Mouse (Mus musculus) heart, adult 2 months (tissue): ENCODE measurements around the gene Rab7b.

Experiments
- CTCF ChIP-seq: fragments of 200-600 bp; IDR thresholded peaks from 2 replicates; pipeline ENCODE4 v1.8.1; 2022; ENCODE audit warnings: antibody characterized with exemption, mild to moderate bottlenecking, moderate library complexity
- POLR2A ChIP-seq: fragments of 200-500 bp; IDR thresholded peaks from 2 replicates; pipeline ENCODE4 v1.6.1; 2011; ENCODE audit warnings: mild to moderate bottlenecking, low read depth, low read length, control low read depth; ENCODE audit not compliant: insufficient read depth

GRCm38 (mm10) chr1:131687739-131688138, 756 bp upstream of the Rab7b start:
- TF ChIP-seq CTCF (no peak), POLR2A (no peak)
